Mouse (Mus musculus) midbrain, embryonic 10.5 days (tissue): Measurements from ENCODE around the gene Nfib. TPM values are rescaled to one million over a fixed set of nuclear protein-coding genes. Genes with fewer than 3 reads are reported as not detected.

ENCODE experiments used
- DNase-seq: peaks from one replicate; pipeline ENCODE4 v3.0.0-alpha.2; 2017; ENCODE audit warnings: low spot score
- H3K27ac ChIP-seq: fragments of 300-500 bp; sonication (generic); replicated peaks from 2 replicates; pipeline ENCODE4 v1.5.1; 2016; ENCODE audit warnings: mild to moderate bottlenecking
- H3K27me3 ChIP-seq: fragments of 300-500 bp; sonication (generic); 2 replicates; pipeline ENCODE4 v1.6.1; 2016; ENCODE audit warnings: low read depth, mild to moderate bottlenecking; ENCODE audit not compliant: poor library complexity, severe bottlenecking
- H3K36me3 ChIP-seq: fragments of 300-500 bp; sonication (generic); 2 replicates; pipeline ENCODE4 v1.6.1; 2016; ENCODE audit warnings: mild to moderate bottlenecking, moderate library complexity
- H3K4me1 ChIP-seq: fragments of 300-500 bp; sonication (generic); 2 replicates; pipeline ENCODE4 v1.6.1; 2016
- H3K4me3 ChIP-seq: fragments of 300-500 bp; sonication (generic); 2 replicates; pipeline ENCODE4 v1.5.1; 2016; ENCODE audit warnings: mild to moderate bottlenecking, moderate library complexity
- H3K9me3 ChIP-seq: fragments of 300-500 bp; sonication (generic); replicated peaks from 2 replicates; pipeline ENCODE4 v1.6.1; 2016; ENCODE audit warnings: mild to moderate bottlenecking
- WGBS: fragments of 180-500 bp; shearing (Covaris S2); methylation state at CpG from one replicate; pipeline ENCODE4 v1.1.7; 2016; 5-methylcytosine and 5-hydroxymethylcytosine counted together
- polyA plus RNA-seq: library from polyadenylated mRNA; unstranded; fragments of >200 nt; fragmentation: Nextera tagmentation; extraction: Ambion mirVana; gene quantifications from 2 replicates; pipeline ENCODE4 v1.2.1, GENCODE M21; 2016

Nfib gene
- polyA plus RNA-seq, 1 experiment from 2014 or later = 9.8 TPM

DNA sequence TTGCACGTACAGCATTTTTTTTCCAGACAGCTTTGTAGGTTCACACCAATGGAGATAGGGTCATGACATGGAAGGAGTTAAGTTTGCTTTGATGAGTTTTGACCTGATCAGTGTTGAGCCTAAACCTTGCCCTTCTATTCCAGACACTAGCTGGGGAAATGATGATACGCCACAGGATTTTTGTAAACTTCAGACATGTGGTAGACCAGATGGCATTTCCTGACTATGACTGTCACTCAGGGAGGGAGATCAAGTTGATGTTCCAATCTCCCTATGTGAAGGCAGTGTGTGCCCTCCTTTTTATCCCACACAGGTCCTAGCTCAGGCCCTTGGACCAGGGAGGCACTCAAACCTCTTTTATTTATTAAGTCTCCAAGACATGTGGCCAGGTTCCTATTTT, 29.4 kb downstream of the Nfib start:
- Histone ChIP-seq H3K9me3 (no peaks in the 10 kb centered on the region), H3K4me3 (no peak overlapping the region), H3K36me3 (no peaks in the 10 kb centered on the region), H3K27ac (no peak overlapping the region), H3K27me3 (no peaks in the 10 kb centered on the region), H3K4me1 (0 out of 2 replicates have a peak, but pooled peaks cover 3% of the 10 kb centered on the region)
- 95% methylated on average over 2 of the region's 2 CpGs for WGBS
- no peak for DNase-seq

- WGBS = 85% methylated on average over 3 of the region's 3 CpGs
- no peaks in the 10 kb centered on the region for H3K9me3 ChIP-seq
- H3K36me3 ChIP-seq = no peaks in the 10 kb centered on the region
- H3K27ac ChIP-seq = no peak overlapping the region
- DNase-seq = no peak
- H3K4me1 ChIP-seq = peaks cover 11% of the 10 kb centered on the region; the same call in 1 of the 2 replicates
- H3K27me3 ChIP-seq = no peaks in the 10 kb centered on the region
- H3K4me3 ChIP-seq = no peak overlapping the region
Measured at GRCm38 (mm10) chr4:82667271-82667872, 38.2 kb downstream of the Nfib start.

GRCm38 (mm10) chr4:82664436-82664835, 41.1 kb downstream of the Nfib start:
- Histone ChIP-seq H3K27me3 (no peaks in the 10 kb centered on the region), H3K36me3 (no peaks in the 10 kb centered on the region), H3K4me1 (peaks cover 11% of the 10 kb centered on the region; the same call in 1 of the 2 replicates), H3K27ac (0 out of 2 replicates have a peak overlapping the region, but pooled peaks have one; percentile 23), H3K4me3 (no peak overlapping the region), H3K9me3 (no peaks in the 10 kb centered on the region)
- no peak for DNase-seq
- 72% methylated on average over 7 of the region's 7 CpGs for WGBS

DNA sequence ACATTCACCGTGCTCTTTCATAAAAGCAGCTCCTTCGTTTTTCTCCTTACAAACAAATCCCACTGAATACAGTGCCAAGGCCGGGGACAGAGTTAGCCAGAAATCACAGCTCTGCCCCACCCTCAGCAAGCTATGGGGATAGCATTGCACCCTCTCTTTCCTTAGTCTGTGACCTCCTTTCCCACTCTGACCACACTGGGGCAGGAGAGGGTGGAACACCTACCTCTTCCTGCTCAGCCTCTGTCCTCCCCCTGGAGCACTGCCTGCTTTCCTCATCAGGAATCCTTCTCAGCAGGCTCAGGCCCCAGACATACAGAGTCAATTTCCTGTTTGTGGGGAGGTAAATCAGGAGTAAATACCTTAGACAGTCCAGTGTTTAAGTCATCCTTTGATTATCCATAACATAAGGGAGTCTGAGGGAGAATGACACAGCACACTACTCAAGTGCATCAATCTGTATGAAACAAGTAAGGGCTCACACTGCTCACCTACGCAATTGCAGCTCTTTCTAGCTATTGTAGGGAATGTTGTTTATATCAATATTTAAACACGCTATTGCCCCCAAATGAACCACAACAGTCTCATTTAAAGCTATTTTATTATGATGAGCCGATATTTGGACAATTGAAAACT, 41.7 kb downstream of the Nfib start:
- 87% methylated on average over 6 of the region's 6 CpGs for WGBS
- Histone ChIP-seq H3K4me1 (peaks cover 11% of the 10 kb centered on the region; the same call in 1 of the 2 replicates), H3K27ac (no peak overlapping the region)

DNA sequence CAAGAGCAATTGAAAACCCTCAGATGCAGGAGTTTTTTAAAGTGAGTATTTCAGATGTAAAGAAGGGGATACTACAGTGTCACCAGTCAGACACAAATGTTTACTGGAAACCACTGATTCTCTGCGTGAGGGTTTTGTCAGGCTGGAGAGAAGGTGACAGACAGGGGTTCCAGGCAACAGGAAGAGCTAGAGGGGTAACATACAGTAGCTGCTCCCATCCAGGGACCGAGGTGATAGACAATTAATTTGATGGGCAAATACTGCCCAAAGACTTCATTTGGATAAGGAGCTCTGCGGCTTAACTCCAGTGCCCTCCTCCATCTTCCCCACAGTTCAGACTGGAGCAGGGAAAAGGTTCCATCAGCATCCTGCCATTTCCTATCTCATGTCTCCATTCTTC, 42.9 kb downstream of the Nfib start:
- no peaks in the 10 kb centered on the region for H3K36me3 ChIP-seq
- WGBS = 86% methylated on average over 3 of the region's 3 CpGs
- no peaks in the 10 kb centered on the region for H3K9me3 ChIP-seq
- H3K4me1 ChIP-seq = peaks cover 11% of the 10 kb centered on the region; the same call in 1 of the 2 replicates
- no peak for DNase-seq
- no peak overlapping the region for H3K27ac ChIP-seq
- no peak overlapping the region for H3K4me3 ChIP-seq
- no peaks in the 10 kb centered on the region for H3K27me3 ChIP-seq

More for the DNA sequence above, 41.7 kb downstream of the Nfib start:
- no peak for DNase-seq
- H3K36me3 ChIP-seq = no peaks in the 10 kb centered on the region
- no peaks in the 10 kb centered on the region for H3K9me3 ChIP-seq
- H3K4me3 ChIP-seq = no peak overlapping the region
- no peaks in the 10 kb centered on the region for H3K27me3 ChIP-seq

DNA sequence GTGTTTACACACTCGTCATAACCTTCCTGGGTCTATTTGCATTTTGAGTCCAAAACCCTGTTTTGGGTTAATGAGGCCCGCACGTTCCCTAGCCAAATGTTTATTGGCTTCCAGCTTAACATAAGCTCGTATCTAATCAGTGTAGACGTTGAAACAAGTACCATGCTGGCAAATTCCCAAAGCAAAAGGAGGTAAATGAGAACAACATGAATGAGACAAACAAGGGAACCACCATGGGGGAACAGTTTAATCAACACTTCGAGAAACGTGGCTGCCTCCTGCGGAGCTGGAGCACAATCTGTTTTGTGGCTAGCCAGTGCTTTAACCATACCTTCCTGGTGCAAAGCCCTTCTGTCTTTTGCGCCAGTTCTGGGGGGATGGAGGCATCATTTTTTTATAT, 43.3 kb downstream of the Nfib start:
- 55% methylated on average over 9 of the region's 9 CpGs for WGBS
- H3K27me3 ChIP-seq = no peaks in the 10 kb centered on the region

DNA sequence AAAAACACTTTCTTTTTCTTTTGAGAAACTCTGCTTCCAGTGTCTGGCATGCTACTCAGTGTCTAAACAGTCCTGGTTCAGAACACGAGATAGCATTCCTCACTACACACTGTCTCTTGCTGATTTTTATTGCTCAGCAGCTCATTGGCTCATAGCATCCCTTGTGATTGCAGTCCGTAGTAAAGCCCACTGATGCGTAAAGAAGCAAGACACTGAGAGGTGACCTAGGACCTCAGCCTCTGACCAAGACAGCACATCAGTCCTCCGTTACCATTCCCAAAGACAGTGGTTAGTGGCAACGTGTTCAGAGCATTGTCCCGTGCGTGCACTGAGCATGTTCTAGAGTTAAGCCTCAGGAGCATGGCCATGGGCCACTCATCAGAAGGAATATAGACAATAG, 44.3 kb downstream of the Nfib start:
- DNase-seq = no peak
- Histone ChIP-seq H3K4me1 (peaks cover 11% of the 10 kb centered on the region; the same call in 1 of the 2 replicates), H3K36me3 (no peaks in the 10 kb centered on the region), H3K4me3 (no peak overlapping the region), H3K27ac (no peak overlapping the region), H3K9me3 (no peaks in the 10 kb centered on the region), H3K27me3 (no peaks in the 10 kb centered on the region)
- WGBS = 89% methylated on average over 7 of the region's 7 CpGs

More for the DNA sequence above, 43.3 kb downstream of the Nfib start:
- H3K36me3 ChIP-seq = no peaks in the 10 kb centered on the region
- H3K9me3 ChIP-seq = no peaks in the 10 kb centered on the region
- DNase-seq = no peak
- H3K4me1 ChIP-seq = peaks cover 11% of the 10 kb centered on the region; the same call in 1 of the 2 replicates
- H3K4me3 ChIP-seq = no peak overlapping the region
- no peak overlapping the region for H3K27ac ChIP-seq

DNA sequence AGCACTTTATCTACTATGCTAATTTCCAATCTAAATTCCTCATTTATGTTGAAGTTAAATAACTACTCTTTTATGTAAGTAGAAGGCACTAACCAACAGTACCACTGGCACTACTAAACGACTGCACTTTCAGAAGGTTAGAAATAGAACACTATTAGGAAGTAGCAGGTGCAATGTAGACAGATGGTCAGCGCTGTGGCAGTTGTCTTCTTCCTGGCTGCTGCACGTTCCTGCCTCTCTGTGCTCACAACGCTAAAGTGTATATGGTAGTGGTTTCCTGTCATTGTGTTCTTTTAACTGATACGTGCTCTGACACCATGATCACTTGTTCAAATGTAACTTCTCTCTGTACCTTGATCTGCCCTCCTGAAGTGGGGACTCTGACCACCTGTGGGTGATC, 59.9 kb downstream of the Nfib start:
- Histone ChIP-seq H3K27ac (no peak overlapping the region), H3K4me1 (no peaks in the 10 kb centered on the region), H3K9me3 (no peaks in the 10 kb centered on the region), H3K27me3 (no peaks in the 10 kb centered on the region), H3K4me3 (no peak overlapping the region), H3K36me3 (no peaks in the 10 kb centered on the region)
- WGBS = 85% methylated on average over 5 of the region's 5 CpGs
- DNase-seq = no peak

DNA sequence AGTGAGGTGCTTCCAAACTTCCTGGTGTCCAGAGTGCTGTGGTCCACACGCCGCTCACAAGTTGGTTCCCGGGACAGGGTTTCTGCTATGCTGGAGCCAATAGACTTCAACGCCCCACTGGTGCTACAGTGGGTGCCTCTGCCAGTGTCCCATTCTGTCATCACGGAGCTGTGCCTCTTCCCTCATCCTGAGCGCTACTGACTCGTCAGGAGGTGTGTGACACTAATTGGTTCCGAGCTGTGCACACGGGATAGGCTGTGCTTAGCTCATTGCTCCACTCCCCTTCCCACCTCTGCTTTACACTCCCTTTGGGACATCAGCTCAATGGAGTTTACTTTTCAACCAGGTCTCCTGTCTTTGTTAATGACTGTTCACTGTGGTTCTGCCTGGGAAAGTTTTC, 60.8 kb downstream of the Nfib start:
- Histone ChIP-seq H3K27ac (no peak overlapping the region), H3K4me3 (no peak overlapping the region), H3K9me3 (no peaks in the 10 kb centered on the region), H3K36me3 (no peaks in the 10 kb centered on the region), H3K27me3 (no peaks in the 10 kb centered on the region), H3K4me1 (no peaks in the 10 kb centered on the region)
- WGBS = 78% methylated on average over 9 of the region's 9 CpGs
- DNase-seq = no peak

GRCm38 (mm10) chr4:82643734-82644085, 61.8 kb downstream of the Nfib start:
- no peak overlapping the region for H3K4me3 ChIP-seq
- 93% methylated on average over 5 of the region's 5 CpGs for WGBS
- DNase-seq = no peak

DNA sequence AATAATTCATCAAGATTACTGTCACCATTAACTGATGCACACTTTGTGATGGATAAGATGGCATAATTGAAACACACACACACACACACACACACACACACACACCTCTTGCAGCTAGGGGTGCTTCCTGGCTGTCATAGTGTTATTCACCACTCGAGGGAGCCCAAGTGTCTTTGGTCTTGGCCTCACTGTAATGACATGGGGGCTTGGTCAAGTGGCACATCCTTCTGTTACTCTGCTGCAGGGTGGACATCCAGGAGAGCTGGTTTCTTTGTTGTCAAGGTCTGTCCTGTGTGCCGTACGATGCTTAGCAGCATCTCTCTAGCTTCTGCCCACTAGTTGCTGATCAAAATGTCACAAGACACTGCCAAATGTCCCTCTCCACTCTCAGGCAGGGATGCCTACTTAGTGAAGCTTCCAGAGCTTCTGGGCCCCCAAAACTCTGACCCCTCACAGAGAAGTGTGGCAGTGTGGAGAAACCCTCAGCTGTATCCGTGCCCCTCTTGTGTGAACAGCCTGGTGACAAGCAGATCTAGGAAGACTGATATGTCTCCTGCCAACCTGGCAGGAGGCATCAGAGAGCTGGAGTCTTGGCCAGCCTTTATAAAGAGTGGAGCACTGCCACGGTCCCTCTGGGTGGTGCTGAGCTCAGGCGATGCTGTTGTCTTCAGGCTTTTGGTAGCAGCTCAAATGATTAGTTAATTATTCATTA, 62.4 kb downstream of the Nfib start:
- DNase-seq = peak; percentile 39
- Histone ChIP-seq H3K27me3 (no peaks in the 10 kb centered on the region), H3K9me3 (no peaks in the 10 kb centered on the region), H3K4me1 (no peaks in the 10 kb centered on the region), H3K4me3 (no peak overlapping the region), H3K27ac (0 out of 2 replicates have a peak overlapping the region, but pooled peaks have one; percentile 18), H3K36me3 (no peaks in the 10 kb centered on the region)
- WGBS = 69% methylated on average over 6 of the region's 6 CpGs

More at GRCm38 (mm10) chr4:82643734-82644085, 61.8 kb downstream of the Nfib start:
- Histone ChIP-seq H3K9me3 (no peaks in the 10 kb centered on the region), H3K4me1 (no peaks in the 10 kb centered on the region), H3K27me3 (no peaks in the 10 kb centered on the region), H3K27ac (no peak overlapping the region), H3K36me3 (no peaks in the 10 kb centered on the region)

- Histone ChIP-seq H3K4me3 (no peak overlapping the region), H3K4me1 (no peaks in the 10 kb centered on the region), H3K27me3 (no peaks in the 10 kb centered on the region), H3K36me3 (no peaks in the 10 kb centered on the region), H3K27ac (no peak overlapping the region), H3K9me3 (no peaks in the 10 kb centered on the region)
- DNase-seq = no peak
- 80% methylated on average over 5 of the region's 5 CpGs for WGBS
Measured at GRCm38 (mm10) chr4:82641066-82641680, 64.4 kb downstream of the Nfib start.
